Mouse (Mus musculus): ENCODE measurements around the gene Ap3b2.

- TF ChIP-seq CTCF (IDR thresholded peaks at IDR 0.05) (no peak), POLR2A (IDR thresholded peaks at IDR 0.05; ENCODE audit: insufficient read depth, low read depth, low read length) (no peak)
Measured at GRCm38 (mm10) chr7:81452971-81453441, 40.7 kb downstream of the Ap3b2 start.

All from heart, adult 2 months (tissue).